Mouse (Mus musculus): ENCODE data around the gene Chpt1.

DNA sequence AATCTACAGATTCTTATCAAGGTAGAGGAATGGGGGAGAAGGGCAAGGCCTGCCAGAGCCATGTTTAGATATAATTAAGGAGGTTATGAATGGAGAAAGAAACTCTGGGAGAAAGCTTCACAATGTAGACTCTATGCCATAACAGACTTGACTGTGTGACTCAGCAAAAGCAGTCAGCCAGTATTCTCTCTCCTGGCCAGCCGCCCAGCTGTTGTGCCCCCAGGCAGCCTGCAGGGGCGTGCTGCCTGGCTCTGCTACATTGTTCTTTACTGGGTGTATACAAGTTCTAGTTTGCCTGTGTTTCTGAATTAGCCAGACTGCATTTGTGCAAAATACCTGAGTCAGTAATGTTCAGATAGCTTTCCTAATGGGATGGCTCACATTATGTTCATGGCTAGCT is 10.6 kb upstream of the Chpt1 start:
- no peak for TF ChIP-seq POLR2A (IDR thresholded peaks at IDR 0.05; ENCODE audit: low read depth, low read length)
- no peak for TF ChIP-seq CTCF (IDR thresholded peaks at IDR 0.05; ENCODE audit: borderline replicate concordance, insufficient read depth, low read length)

All from embryonic fibroblast, embryonic 13.5 days (primary cell).